Mouse (Mus musculus) heart, embryonic 16.5 days (tissue): ENCODE measurements around the gene Mlip. TPM values are rescaled to one million over a fixed set of nuclear protein-coding genes. Genes with fewer than 3 reads are reported as not detected.

Source experiments
- ATAC-seq: fragments of 200-750 bp; cut with Nextera tagmentation; replicated peaks from 2 replicates; pipeline ENCODE4 v1.8.0; 2017; ENCODE audit warnings: moderate number of reproducible peaks; ENCODE audit not compliant: insufficient read depth, low FRiP score; ENCODE audit errors: extremely low read depth
- H3K27ac ChIP-seq: fragments of 300-500 bp; sonication (generic); 2 replicates; pipeline ENCODE4 v1.5.1; 2014; ENCODE audit warnings: mild to moderate bottlenecking, low read length, control low read depth, moderate library complexity
- H3K27me3 ChIP-seq: fragments of 300-500 bp; sonication (generic); 2 replicates; pipeline ENCODE4 v1.6.1; 2014; ENCODE audit warnings: low read length, mixed read lengths; ENCODE audit not compliant: control insufficient read depth, insufficient read depth
- H3K36me3 ChIP-seq: fragments of 300-500 bp; sonication (generic); 2 replicates; pipeline ENCODE4 v1.6.1; 2014; ENCODE audit not compliant: control insufficient read depth, insufficient read depth
- H3K4me1 ChIP-seq: fragments of 300-500 bp; sonication (generic); 2 replicates; pipeline ENCODE4 v1.6.1; 2014; ENCODE audit warnings: low read length, mixed read lengths; ENCODE audit not compliant: control insufficient read depth, insufficient read depth
- H3K4me2 ChIP-seq: fragments of 300-500 bp; sonication (generic); 2 replicates; pipeline ENCODE4 v1.6.1; 2014; ENCODE audit warnings: low read depth, mild to moderate bottlenecking, control low read depth, low read length
- H3K4me3 ChIP-seq: fragments of 300-500 bp; sonication (generic); 2 replicates; pipeline ENCODE4 v1.5.1; 2014; ENCODE audit warnings: mild to moderate bottlenecking, control low read depth, low read length
- H3K9ac ChIP-seq: fragments of 300-500 bp; sonication (generic); 2 replicates; pipeline ENCODE4 v1.6.1; 2014; ENCODE audit warnings: low read length, control low read depth
- H3K9me3 ChIP-seq: fragments of 300-500 bp; sonication (generic); replicated peaks from 2 replicates; pipeline ENCODE4 v1.6.1; 2016; ENCODE audit warnings: low read length; ENCODE audit not compliant: control insufficient read depth
- WGBS: fragments of 180-500 bp; shearing (Covaris S2); extraction: QIAGEN DNeasy Blood & Tissue Kit; methylation state at CpG from one replicate; pipeline ENCODE4 v1.1.7; 2014; 5-methylcytosine and 5-hydroxymethylcytosine counted together
- polyA plus RNA-seq: library from polyadenylated mRNA; unstranded; fragments of >200 nt; fragmentation: Nextera tagmentation; extraction: Ambion mirVana; gene quantifications from 2 replicates; pipeline ENCODE4 v1.2.1, GENCODE M21; 2015

The Mlip gene
- polyA plus RNA-seq, 1 experiment from 2014 or later, result 101 TPM

DNA sequence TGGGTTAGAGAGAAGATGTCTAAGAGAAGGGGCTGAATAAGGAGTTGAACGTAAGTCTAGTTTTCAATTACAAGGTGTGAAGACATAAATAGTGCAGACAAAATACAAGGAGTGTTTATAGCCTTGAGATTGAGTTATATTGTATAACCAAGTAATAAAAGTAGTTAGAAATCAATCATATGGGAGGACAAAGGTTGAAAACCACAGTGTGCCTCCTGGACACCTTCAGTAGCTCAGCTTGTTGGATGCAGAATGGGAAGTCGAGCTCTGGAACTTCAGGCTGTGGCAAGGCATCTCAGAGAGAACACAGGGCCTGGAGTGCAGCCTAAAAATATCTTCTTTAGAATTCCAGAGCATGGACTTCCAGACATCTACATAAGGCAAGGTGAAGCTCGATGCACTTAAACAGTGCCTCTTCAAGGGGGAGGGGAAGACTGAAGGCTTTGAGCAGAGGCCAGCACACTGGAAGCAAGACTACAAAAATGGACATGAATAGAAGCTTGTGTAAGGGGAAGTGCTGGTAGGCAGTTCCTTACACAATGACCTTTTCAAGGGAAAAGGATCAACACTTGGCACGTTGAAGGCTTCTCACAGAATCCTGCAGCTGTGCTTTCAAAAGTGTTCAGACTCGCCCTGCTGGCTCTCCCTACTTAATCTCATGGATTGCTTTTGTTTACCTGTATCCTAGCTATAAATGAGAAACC lies 76.2 kb downstream of the Mlip start:
- peak; percentile 67; the same call in 1 of the 2 replicates for ATAC-seq
- Histone ChIP-seq H3K4me3 (no peak overlapping the region), H3K36me3 (no peaks in the 10 kb centered on the region), H3K4me2 (peak overlapping the region; percentile 30; the same call in 1 of the 2 replicates), H3K9ac (0 out of 2 replicates have a peak overlapping the region, but pooled peaks have one; percentile 22), H3K27ac (peak overlapping the region; percentile 85), H3K27me3 (no peaks in the 10 kb centered on the region), H3K4me1 (peaks cover 27% of the 10 kb centered on the region), H3K9me3 (no peaks in the 10 kb centered on the region)
- WGBS, result 34% methylated on average over 5 of the region's 5 CpGs

DNA sequence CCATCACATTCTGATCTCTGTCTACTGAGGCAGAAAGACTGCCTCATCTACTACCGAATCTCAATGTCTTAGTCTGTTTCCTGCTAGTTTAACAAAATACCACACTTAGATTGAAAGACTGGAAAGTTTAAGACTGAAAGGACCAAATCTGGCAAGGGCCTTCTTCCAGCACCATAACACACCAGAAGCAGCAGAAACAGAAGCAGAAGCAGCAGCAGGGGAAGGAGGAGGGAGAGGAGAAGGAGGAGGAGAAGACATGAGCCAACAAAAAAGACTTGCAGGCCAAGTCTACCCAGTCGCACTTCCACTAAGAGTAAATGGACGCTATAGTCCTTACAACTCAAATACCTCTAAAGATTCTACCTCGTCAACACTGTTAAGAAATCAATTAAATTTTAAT lies 80.0 kb downstream of the Mlip start:
- H3K27ac ChIP-seq, result no peak overlapping the region
- peaks cover 11% of the 10 kb centered on the region for H3K4me1 ChIP-seq
- no peak overlapping the region for H3K4me3 ChIP-seq
- 92% methylated on average over 4 of the region's 4 CpGs for WGBS
- no peak overlapping the region for H3K9ac ChIP-seq
- H3K4me2 ChIP-seq, result no peak overlapping the region
- no peak for ATAC-seq
- H3K36me3 ChIP-seq, result no peaks in the 10 kb centered on the region
- H3K27me3 ChIP-seq, result no peaks in the 10 kb centered on the region
- H3K9me3 ChIP-seq, result no peaks in the 10 kb centered on the region

DNA sequence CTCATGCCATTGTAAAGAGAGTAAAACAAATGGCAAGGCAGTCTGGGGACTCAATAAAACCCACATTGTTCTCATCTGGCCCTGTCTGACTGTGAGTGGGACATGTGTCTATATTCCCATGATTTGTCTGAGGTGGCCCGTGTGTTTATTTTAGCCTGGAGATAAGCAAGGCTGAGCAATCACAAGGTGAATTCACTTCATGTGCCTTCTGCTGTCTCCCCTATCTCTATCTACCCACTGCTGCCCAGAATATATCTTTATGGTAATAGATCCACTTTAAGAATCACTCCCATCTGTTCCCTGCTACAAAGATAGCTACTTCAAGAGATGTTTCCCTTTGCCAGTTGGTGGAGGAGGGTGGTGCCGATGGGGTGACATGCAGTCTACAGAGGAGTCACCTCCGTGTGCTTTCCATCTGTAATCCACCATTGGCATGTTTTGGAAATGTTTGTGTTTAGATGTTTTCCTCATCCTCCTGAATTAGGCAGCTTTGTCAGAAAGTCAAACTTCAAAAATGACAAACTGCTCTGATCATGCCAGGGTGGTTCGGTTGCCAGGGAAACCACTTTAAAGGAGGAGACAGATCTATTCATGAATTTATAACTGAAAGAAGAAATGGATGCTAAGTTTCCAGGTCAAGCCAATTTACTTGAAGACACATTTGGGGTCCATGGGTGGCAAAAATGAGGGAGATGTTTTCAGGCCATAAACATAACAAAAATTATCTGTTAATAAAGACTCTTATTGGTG lies 87.3 kb downstream of the Mlip start:
- no peak overlapping the region for H3K4me3 ChIP-seq
- 42% methylated on average over 4 of the region's 4 CpGs for WGBS
- peak overlapping the region; percentile 33 for H3K27ac ChIP-seq
- H3K27me3 ChIP-seq, result no peaks in the 10 kb centered on the region
- no peaks in the 10 kb centered on the region for H3K36me3 ChIP-seq
- ATAC-seq, result no peak
- H3K9ac ChIP-seq, result no peak overlapping the region
- no peaks in the 10 kb centered on the region for H3K9me3 ChIP-seq
- H3K4me1 ChIP-seq, result peaks cover 7% of the 10 kb centered on the region
- peak overlapping the region; percentile 13; the same call in 1 of the 2 replicates for H3K4me2 ChIP-seq

DNA sequence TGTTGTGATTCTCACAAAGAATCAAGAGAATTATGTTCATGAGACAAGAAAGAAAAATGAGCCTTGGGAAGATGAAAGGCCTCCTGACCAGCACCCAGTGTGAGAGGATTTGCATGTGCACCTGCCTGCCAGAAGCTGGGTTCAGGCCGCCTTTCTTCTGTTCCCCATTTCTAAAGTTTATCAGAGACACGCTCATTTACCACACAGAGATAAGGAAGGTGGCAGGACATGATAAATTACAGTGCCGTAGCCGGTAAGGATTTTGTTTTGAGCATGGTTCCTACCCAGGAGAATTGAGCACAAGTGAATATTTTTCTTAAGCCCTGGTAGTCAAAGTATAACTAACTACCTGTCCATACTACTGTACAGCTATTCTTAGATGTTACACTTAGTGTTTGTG lies 93.7 kb downstream of the Mlip start:
- no peak for ATAC-seq
- Histone ChIP-seq H3K36me3 (no peaks in the 10 kb centered on the region), H3K9ac (no peak overlapping the region), H3K9me3 (no peaks in the 10 kb centered on the region), H3K4me2 (no peak overlapping the region), H3K4me3 (no peak overlapping the region), H3K27me3 (no peaks in the 10 kb centered on the region), H3K27ac (no peak overlapping the region), H3K4me1 (peaks cover 9% of the 10 kb centered on the region)
- WGBS, result 14% methylated on average over 4 of the region's 4 CpGs

DNA sequence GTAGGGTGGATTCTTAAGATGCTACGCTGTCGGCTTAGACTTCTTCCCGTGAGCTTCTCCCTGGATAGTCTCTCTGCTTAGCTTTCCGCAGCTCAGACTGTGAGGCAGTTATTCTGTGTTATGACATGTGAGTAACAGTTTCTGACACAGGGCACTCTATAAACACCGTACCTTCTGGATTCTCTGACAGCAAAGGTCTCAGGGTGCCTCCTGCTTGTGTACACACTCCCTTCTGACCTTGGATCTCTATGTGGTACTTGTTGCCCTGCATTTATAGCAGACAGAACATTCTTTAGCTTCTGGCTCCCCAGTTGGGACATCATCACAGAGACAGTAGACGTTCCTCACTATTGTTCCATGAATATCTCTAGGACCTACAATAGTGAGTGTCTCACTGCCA lies 94.5 kb downstream of the Mlip start:
- Histone ChIP-seq H3K4me3 (no peak overlapping the region), H3K4me1 (peaks cover 9% of the 10 kb centered on the region), H3K36me3 (no peaks in the 10 kb centered on the region), H3K4me2 (no peak overlapping the region), H3K9me3 (no peaks in the 10 kb centered on the region), H3K27ac (peak overlapping the region; percentile 4; the same call in 1 of the 2 replicates), H3K27me3 (no peaks in the 10 kb centered on the region), H3K9ac (no peak overlapping the region)
- 75% methylated on average over 6 of the region's 6 CpGs for WGBS
- ATAC-seq, result no peak

DNA sequence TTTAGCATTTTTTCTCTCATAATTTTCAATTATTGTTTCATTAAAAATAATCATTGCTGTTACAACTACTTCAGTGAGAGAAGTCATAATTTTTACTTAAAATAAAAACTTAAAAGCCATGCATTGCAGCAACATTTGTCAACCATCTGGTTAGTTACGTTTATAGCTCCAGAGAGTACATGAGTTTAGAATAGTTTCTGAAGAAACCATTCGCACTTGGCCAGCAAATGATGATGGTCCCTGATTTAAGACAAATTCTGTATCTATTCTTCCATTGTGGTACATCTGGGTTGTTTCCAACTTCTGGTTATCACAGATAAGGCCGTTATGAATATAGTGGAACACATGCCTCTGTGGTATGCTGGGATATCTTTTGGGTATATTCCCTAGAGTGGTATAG lies 98.3 kb downstream of the Mlip start:
- Histone ChIP-seq H3K9me3 (no peaks in the 10 kb centered on the region), H3K27me3 (no peaks in the 10 kb centered on the region), H3K4me1 (peaks cover 12% of the 10 kb centered on the region), H3K4me3 (no peak overlapping the region), H3K4me2 (no peak overlapping the region), H3K36me3 (peaks cover 1% of the 10 kb centered on the region; the same call in 1 of the 2 replicates), H3K9ac (no peak overlapping the region), H3K27ac (no peak overlapping the region)
- 82% methylated on average over 3 of the region's 3 CpGs for WGBS
- no peak for ATAC-seq

DNA sequence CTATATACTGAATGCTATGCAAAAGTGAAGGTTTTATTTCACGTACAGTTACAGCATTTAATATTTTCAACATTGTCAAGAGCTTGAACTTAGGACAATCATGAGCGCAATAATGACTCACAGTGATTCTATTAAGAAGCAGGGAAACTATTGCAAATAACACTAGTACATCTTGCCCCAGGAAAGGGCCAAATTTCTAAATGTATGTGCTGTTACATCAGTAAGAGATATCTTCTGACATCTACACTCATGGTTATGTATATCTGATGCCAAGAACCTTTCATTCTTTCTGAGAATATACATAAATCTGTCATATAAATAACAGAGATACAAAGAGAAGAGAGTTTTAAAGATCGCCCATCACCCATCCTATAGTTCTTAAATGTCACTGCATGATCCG lies 100.0 kb downstream of the Mlip start:
- Histone ChIP-seq H3K27ac (no peak overlapping the region), H3K4me3 (no peak overlapping the region), H3K4me1 (peaks cover 4% of the 10 kb centered on the region; the same call in 1 of the 2 replicates), H3K9me3 (no peaks in the 10 kb centered on the region), H3K4me2 (no peak overlapping the region), H3K9ac (no peak overlapping the region), H3K36me3 (peaks cover 5% of the 10 kb centered on the region; the same call in 1 of the 2 replicates), H3K27me3 (no peaks in the 10 kb centered on the region)
- 91% methylated on average over 4 of the region's 4 CpGs for WGBS
- no peak for ATAC-seq

DNA sequence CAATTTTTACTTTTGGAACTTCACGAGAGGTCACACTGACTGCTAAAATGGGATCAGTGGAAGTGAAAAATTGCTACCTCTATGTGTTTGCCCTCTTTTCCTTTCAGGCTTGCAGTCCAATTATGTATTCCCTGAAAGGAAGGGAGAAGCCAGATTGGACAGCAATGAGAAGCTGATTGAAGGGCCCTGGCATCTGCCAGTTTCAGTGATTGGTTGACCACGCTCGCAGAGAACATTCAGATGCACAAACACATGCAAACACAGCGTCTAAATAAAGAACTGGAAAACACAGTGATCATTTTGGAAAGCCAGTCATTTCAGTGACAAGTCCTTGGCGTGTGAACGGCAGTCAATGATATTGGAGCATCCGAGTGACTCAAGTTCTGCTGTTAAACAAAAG lies 100.6 kb downstream of the Mlip start:
- Histone ChIP-seq H3K27ac (no peak overlapping the region), H3K27me3 (no peaks in the 10 kb centered on the region), H3K4me2 (no peak overlapping the region), H3K9ac (no peak overlapping the region), H3K9me3 (no peaks in the 10 kb centered on the region), H3K4me3 (no peak overlapping the region), H3K36me3 (peaks cover 5% of the 10 kb centered on the region; the same call in 1 of the 2 replicates), H3K4me1 (peaks cover 4% of the 10 kb centered on the region; the same call in 1 of the 2 replicates)
- no peak for ATAC-seq
- WGBS, result 60% methylated on average over 7 of the region's 7 CpGs

DNA sequence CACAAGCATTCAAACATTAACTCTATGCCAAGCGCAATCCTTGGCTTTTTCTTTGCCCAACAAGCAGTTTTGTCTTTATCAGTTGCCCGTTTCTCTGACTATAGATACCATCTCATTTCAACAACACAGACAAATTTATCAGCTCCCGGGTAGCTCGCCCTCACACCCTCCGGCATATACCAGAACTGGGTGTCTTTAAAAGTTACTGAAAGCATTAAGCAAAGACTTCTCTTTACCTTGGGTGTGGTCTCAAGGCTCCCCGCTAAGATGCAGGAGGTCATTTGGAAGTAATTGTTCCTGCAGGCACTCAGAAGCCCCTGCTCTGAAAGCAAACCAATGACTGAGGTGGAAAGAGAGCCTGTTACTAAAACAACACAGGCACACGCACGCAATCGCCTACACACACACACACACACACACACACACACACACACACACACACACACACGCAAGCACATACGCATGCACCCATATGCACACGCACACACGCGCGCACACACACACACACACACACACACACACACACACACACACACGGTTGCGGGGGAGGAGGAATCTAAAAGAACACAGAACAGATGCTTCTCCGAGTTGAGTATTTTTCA lies 101.2 kb downstream of the Mlip start:
- Histone ChIP-seq H3K4me2 (no peak overlapping the region), H3K4me1 (peaks cover 4% of the 10 kb centered on the region; the same call in 1 of the 2 replicates), H3K27ac (no peak overlapping the region), H3K36me3 (peaks cover 5% of the 10 kb centered on the region; the same call in 1 of the 2 replicates), H3K9ac (no peak overlapping the region), H3K9me3 (no peaks in the 10 kb centered on the region), H3K4me3 (no peak overlapping the region), H3K27me3 (no peaks in the 10 kb centered on the region)
- ATAC-seq, result no peak
- WGBS, result 82% methylated on average over 17 of the region's 18 CpGs
